Mouse (Mus musculus): ENCODE results near the gene Tas2r130. TPM values are rescaled to one million over a fixed set of nuclear protein-coding genes. Genes with fewer than 3 reads are reported as not detected.
"Not testable (repeated sequence)": the region's sequence is repeated elsewhere in the genome, so short reads cannot be mapped to it uniquely, and the experiment has no call there.

Gene Tas2r130
- not detected for total RNA-seq (2021)
- long read RNA-seq, experiment 1: 0 reads
- long read RNA-seq, experiment 2: 0 reads

GRCm38 (mm10) chr6:131630812-131631211 lies at the start of gene Tas2r130:
Tas2r130 (minus strand) TSS chr6:131630912.
- Histone ChIP-seq H3K4me3 (no peak within 1 kb of the TSS), H3K27ac (no peak within 1 kb of the TSS)
- DNase-seq (ENCODE audit: low spot score in 2 of 2): no peak
- TF ChIP-seq CTCF (conservative IDR thresholded peaks at IDR 0.05): no peak

- H3K4me3 ChIP-seq: no peak within 1 kb of the TSS
- DNase-seq (ENCODE audit: low spot score in 2 of 2): no peak
- H3K27ac ChIP-seq: no peak within 1 kb of the TSS
- no peak for TF ChIP-seq CTCF (conservative IDR thresholded peaks at IDR 0.05)
These were observed 48.1 kb upstream of the Tas2r130 start, which contains the start of gene Tas2r106 for GRCm38 (mm10) chr6:131678786-131679185. Tas2r106 (minus strand) TSS chr6:131678886.

- TF ChIP-seq CTCF (conservative IDR thresholded peaks at IDR 0.05): no peak
- H3K27ac ChIP-seq: no peak within 1 kb of the TSS
- DNase-seq (ENCODE audit: low spot score in 2 of 2): no peak
- no peak within 1 kb of the TSS for H3K4me3 ChIP-seq
These were observed 29.3 kb upstream of the Tas2r130 start, which contains the start of gene Tas2r107 for GRCm38 (mm10) chr6:131660049-131660448. Tas2r107 (minus strand) TSS chr6:131660149.

- H3K27ac ChIP-seq; H3K4me3 ChIP-seq; DNase-seq (ENCODE audit: low spot score in 2 of 2): not testable (repeated sequence)
These were observed 20.8 kb downstream of the Tas2r130 start for GRCm38 (mm10) chr6:131609956-131610355.

GRCm38 (mm10) chr6:131604821-131605220 lies 25.9 kb downstream of the Tas2r130 start:
- no peak for DNase-seq (ENCODE audit: low spot score in 2 of 2)
- Histone ChIP-seq H3K27ac (no peak overlapping the region), H3K4me3 (no peak overlapping the region)
- TF ChIP-seq CTCF (conservative IDR thresholded peaks at IDR 0.05): no peak

Other genes with a start within 250 kb of the Tas2r130 start
- gene Ybx3, start 242.4 kb downstream of the Tas2r130 start, total RNA-seq (2021): 10 to 100 TPM; 36.7 to 44.6 TPM
- gene 5430401F13Rik, start 144.5 kb downstream of the Tas2r130 start, total RNA-seq (2021): not detected
- gene Gm6619, start 144.5 kb downstream of the Tas2r130 start, total RNA-seq (2021): not detected
- not detected for gene Tas2r107, start 29.2 kb upstream of the Tas2r130 start, total RNA-seq (2021)
- gene Tas2r106, start 48.0 kb upstream of the Tas2r130 start, total RNA-seq (2021): not detected
- not detected for gene Tas2r104, start 54.8 kb upstream of the Tas2r130 start, total RNA-seq (2021)
- gene Tas2r105, start 56.6 kb upstream of the Tas2r130 start, total RNA-seq (2021): not detected
- not detected for gene Tas2r114, start 59.2 kb upstream of the Tas2r130 start, total RNA-seq (2021)

All from layer of hippocampus, adult 2 months (tissue).